Mouse (Mus musculus) gastrocnemius, postnatal 10 days (tissue): Measurements from ENCODE around the gene Hras. TPM values are rescaled to one million over a fixed set of nuclear protein-coding genes. Genes with fewer than 3 reads are reported as not detected.
A peak's percentile ranks its signal among the peaks of the same experiment; 100 is the strongest.

Source experiments
- DNase-seq: peaks from one replicate; pipeline ENCODE4 v3.0.0; 2021; ENCODE audit warnings: mixed read lengths
- long read RNA-seq, 2 experiments: library from polyadenylated mRNA; stranded (forward); transcript quantifications; one replicate each; pipeline ENCODE4 v2.0.0; 2021
- total RNA-seq, 2 experiments: library from RNA; stranded (reverse); gene quantifications; 2 replicates each; pipeline ENCODE4 v1.2.3; 2021

Gene Hras
- total RNA-seq: 100 to 1,000 TPM; 205 to 240 TPM
- long read RNA-seq, experiment 1, transcript Hras-207 (6 exons, 2,272 nt): minor isoform, 12 of 207 reads
- long read RNA-seq, experiment 1, transcript Hras-201 (6 exons, 2,828 nt): minor isoform, 62 of 207 reads
- long read RNA-seq, experiment 1, transcript Hras-202 (5 exons, 1,199 nt): major isoform, 99 of 207 reads
- long read RNA-seq, experiment 1, partial matches to known transcripts: 15 of 207 reads
- long read RNA-seq, experiment 1, other reads (novel, unspliced or antisense): 18 of 207 reads
- long read RNA-seq, experiment 2, transcript Hras-201 (6 exons, 2,828 nt): minor isoform, 75 of 224 reads
- long read RNA-seq, experiment 2, transcript Hras-207 (6 exons, 2,272 nt): minor isoform, 9 of 224 reads
- long read RNA-seq, experiment 2, transcript Hras-202 (5 exons, 1,199 nt): major isoform, 107 of 224 reads
- long read RNA-seq, experiment 2, partial matches to known transcripts: 7 of 224 reads
- long read RNA-seq, experiment 2, other reads (novel, unspliced or antisense): 22 of 224 reads

GRCm38 (mm10) chr7:141193948-141194347 lies at the start of gene Hras, which contains the start of gene Lrrc56:
Hras (minus strand) TSS chr7:141194005.
Lrrc56 (plus strand) TSS chr7:141194157.
- DNase-seq: peak; percentile 97

GRCm38 (mm10) chr7:141231551-141231950 lies 37.7 kb upstream of the Hras start:
- no peak for DNase-seq

GRCm38 (mm10) chr7:141231111-141231510 lies 37.3 kb upstream of the Hras start:
- no peak for DNase-seq

GRCm38 (mm10) chr7:141230570-141230969 lies 36.8 kb upstream of the Hras start:
- no peak for DNase-seq

- no peak for DNase-seq
These were observed 35.9 kb upstream of the Hras start for GRCm38 (mm10) chr7:141229702-141230101.

- peak; percentile 96 for DNase-seq
These were observed 34.7 kb upstream of the Hras start, which contains the start of gene Phrf1 for GRCm38 (mm10) chr7:141228279-141229067. Phrf1 (plus strand) TSS chr7:141228784.

GRCm38 (mm10) chr7:141227796-141228195 lies 34.0 kb upstream of the Hras start:
- DNase-seq: no peak

- no peak for DNase-seq
These were observed 32.7 kb upstream of the Hras start for GRCm38 (mm10) chr7:141226535-141226934.

GRCm38 (mm10) chr7:141222696-141223215 lies 29.0 kb upstream of the Hras start:
- DNase-seq: no peak

- DNase-seq: no peak
These were observed 28.3 kb upstream of the Hras start for GRCm38 (mm10) chr7:141222126-141222467.

- DNase-seq: peak; percentile 93
These were observed 27.7 kb upstream of the Hras start for GRCm38 (mm10) chr7:141221249-141222125.

GRCm38 (mm10) chr7:141220377-141220776 lies 26.6 kb upstream of the Hras start:
- DNase-seq: no peak

GRCm38 (mm10) chr7:141219558-141220099 lies 25.8 kb upstream of the Hras start:
- no peak for DNase-seq

- no peak for DNase-seq
These were observed 24.8 kb upstream of the Hras start for GRCm38 (mm10) chr7:141218557-141219133.

- no peak for DNase-seq
These were observed 24.3 kb upstream of the Hras start for GRCm38 (mm10) chr7:141218141-141218540.

- no peak for DNase-seq
These were observed 23.7 kb upstream of the Hras start for GRCm38 (mm10) chr7:141217343-141218013.

GRCm38 (mm10) chr7:141216894-141217293 lies 23.1 kb upstream of the Hras start:
- no peak for DNase-seq

- peak; percentile 31 for DNase-seq
These were observed 22.3 kb upstream of the Hras start for GRCm38 (mm10) chr7:141215880-141216733.

GRCm38 (mm10) chr7:141215101-141215879 lies 21.5 kb upstream of the Hras start, which contains the start of gene Rassf7:
Rassf7 (plus strand) TSS chr7:141215860.
- DNase-seq: peak; percentile 77
